Mouse (Mus musculus) limb, embryonic 12.5 days (tissue): ENCODE results near the gene Ctxn2. TPM values are rescaled to one million over a fixed set of nuclear protein-coding genes. Genes with fewer than 3 reads are reported as not detected.

Experiments used
- ATAC-seq: fragments of 200-750 bp; cut with Nextera tagmentation; 2 replicates; pipeline ENCODE4 v1.8.0; 2017; ENCODE audit warnings: low read depth, moderate TSS enrichment; ENCODE audit not compliant: insufficient number of reproducible peaks, insufficient read depth, low FRiP score, low TSS enrichment
- H3K27ac ChIP-seq: fragments of 300-500 bp; sonication (generic); 2 replicates; pipeline ENCODE4 v1.5.1; 2016; ENCODE audit warnings: mild to moderate bottlenecking, moderate library complexity
- H3K27me3 ChIP-seq: fragments of 300-500 bp; sonication (generic); 2 replicates; pipeline ENCODE4 v1.6.1; 2016; ENCODE audit warnings: mild to moderate bottlenecking, moderate library complexity
- H3K36me3 ChIP-seq: fragments of 300-500 bp; sonication (generic); 2 replicates; pipeline ENCODE4 v1.6.1; 2016; ENCODE audit warnings: mild to moderate bottlenecking, moderate library complexity
- H3K4me1 ChIP-seq: fragments of 300-500 bp; sonication (generic); replicated peaks from 2 replicates; pipeline ENCODE4 v1.6.1; 2016
- H3K4me2 ChIP-seq: fragments of 300-500 bp; sonication (generic); 2 replicates; pipeline ENCODE4 v1.6.1; 2016; ENCODE audit warnings: mild to moderate bottlenecking, moderate library complexity
- H3K4me3 ChIP-seq: fragments of 300-500 bp; sonication (generic); replicated peaks from 2 replicates; pipeline ENCODE4 v1.5.1; 2016; ENCODE audit warnings: mild to moderate bottlenecking
- H3K9ac ChIP-seq: fragments of 300-500 bp; sonication (generic); replicated peaks from 2 replicates; pipeline ENCODE4 v1.6.1; 2016; ENCODE audit warnings: mild to moderate bottlenecking, moderate library complexity
- H3K9me3 ChIP-seq: fragments of 300-500 bp; sonication (generic); 2 replicates; pipeline ENCODE4 v1.6.1; 2016; ENCODE audit warnings: mild to moderate bottlenecking, moderate library complexity
- WGBS: fragments of 180-500 bp; shearing (Covaris S2); methylation state at CpG from one replicate; pipeline ENCODE4 v1.1.7; 2016; 5-methylcytosine and 5-hydroxymethylcytosine counted together
- polyA plus RNA-seq: library from polyadenylated mRNA; unstranded; fragments of >200 nt; fragmentation: Nextera tagmentation; extraction: Ambion mirVana; gene quantifications from 2 replicates; pipeline ENCODE4 v1.2.1, GENCODE M21; 2016

The Ctxn2 gene
- polyA plus RNA-seq, 1 experiment from 2014 or later, result not detected

- WGBS, result 81% methylated on average over 3 of the region's 3 CpGs
Measured at GRCm38 (mm10) chr2:125126792-125127191, 9.7 kb upstream of the Ctxn2 start.

DNA sequence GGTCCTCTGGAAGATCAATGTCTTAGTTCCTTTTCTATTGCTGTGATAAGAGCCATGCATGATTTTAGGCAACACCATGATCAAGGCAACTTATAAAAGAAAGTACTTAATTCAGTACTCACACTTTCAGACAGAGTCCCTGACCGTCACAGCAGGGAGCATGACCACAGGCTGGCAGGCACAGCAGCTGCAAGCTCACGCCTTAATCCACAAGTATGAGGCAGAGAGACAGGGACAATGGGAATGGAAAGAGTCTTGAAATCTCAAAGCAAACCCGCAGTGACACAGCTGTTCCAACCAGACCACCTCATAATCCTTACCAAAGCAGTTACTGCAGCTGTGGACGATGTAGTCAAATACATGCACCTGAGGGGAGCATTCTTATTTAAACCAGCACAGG, 2.4 kb upstream of the Ctxn2 start:
- Histone ChIP-seq H3K9ac (no peak overlapping the region), H3K27ac (no peak overlapping the region), H3K4me3 (no peak overlapping the region), H3K4me1 (peaks cover 7% of the 10 kb centered on the region), H3K9me3 (no peaks in the 10 kb centered on the region), H3K36me3 (no peaks in the 10 kb centered on the region), H3K4me2 (no peak overlapping the region), H3K27me3 (peaks cover 11% of the 10 kb centered on the region; the same call in 1 of the 2 replicates)
- WGBS, result 39% methylated on average over 4 of the region's 4 CpGs
- no peak for ATAC-seq

More at GRCm38 (mm10) chr2:125126792-125127191, 9.7 kb upstream of the Ctxn2 start:
- Histone ChIP-seq H3K9me3 (no peaks in the 10 kb centered on the region), H3K9ac (no peak overlapping the region), H3K4me3 (no peak overlapping the region), H3K4me1 (peaks cover 5% of the 10 kb centered on the region), H3K27me3 (no peaks in the 10 kb centered on the region), H3K36me3 (no peaks in the 10 kb centered on the region), H3K27ac (no peak overlapping the region), H3K4me2 (no peak overlapping the region)
- no peak for ATAC-seq

DNA sequence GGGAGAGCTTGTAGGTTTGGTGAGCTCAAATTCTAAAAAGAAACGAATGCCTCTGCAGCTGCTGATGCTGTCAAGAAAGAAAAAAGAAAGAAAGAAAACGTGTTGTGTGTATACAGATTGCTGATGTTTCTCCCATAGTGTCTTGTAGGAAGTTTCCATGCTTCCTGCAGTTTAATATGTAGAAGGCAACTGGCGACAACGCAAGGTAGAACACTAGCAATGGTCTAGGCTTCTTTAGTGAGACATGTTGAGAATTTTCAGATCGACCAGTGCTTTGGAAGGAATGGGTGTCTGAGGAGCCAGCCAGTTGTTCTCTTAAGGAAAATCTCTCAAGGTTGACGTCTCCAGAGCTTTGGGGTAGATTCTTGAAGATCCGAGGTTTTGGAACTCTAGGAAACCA, 354 bp downstream of the Ctxn2 start:
- no peak for ATAC-seq

GRCm38 (mm10) chr2:125142336-125142735, 5.8 kb downstream of the Ctxn2 start:
- H3K9ac ChIP-seq, result no peak overlapping the region
- no peaks in the 10 kb centered on the region for H3K4me1 ChIP-seq
- no peak overlapping the region for H3K27ac ChIP-seq
- H3K36me3 ChIP-seq, result no peaks in the 10 kb centered on the region
- no peak overlapping the region for H3K4me3 ChIP-seq
- no peaks in the 10 kb centered on the region for H3K27me3 ChIP-seq
- no peak for ATAC-seq
- no peaks in the 10 kb centered on the region for H3K9me3 ChIP-seq
- H3K4me2 ChIP-seq, result no peak overlapping the region

More for the DNA sequence above, 354 bp downstream of the Ctxn2 start:
- Histone ChIP-seq H3K4me2 (peak overlapping the region; percentile 70), H3K27me3 (peaks cover 11% of the 10 kb centered on the region; the same call in 1 of the 2 replicates), H3K9ac (no peak overlapping the region), H3K9me3 (no peaks in the 10 kb centered on the region), H3K4me3 (peak overlapping the region; percentile 31; the same call in 1 of the 2 replicates), H3K27ac (no peak overlapping the region), H3K36me3 (no peaks in the 10 kb centered on the region), H3K4me1 (peaks cover 7% of the 10 kb centered on the region)
- whole genome bisulfite sequencing, result 33% methylated on average over 7 of the region's 7 CpGs

DNA sequence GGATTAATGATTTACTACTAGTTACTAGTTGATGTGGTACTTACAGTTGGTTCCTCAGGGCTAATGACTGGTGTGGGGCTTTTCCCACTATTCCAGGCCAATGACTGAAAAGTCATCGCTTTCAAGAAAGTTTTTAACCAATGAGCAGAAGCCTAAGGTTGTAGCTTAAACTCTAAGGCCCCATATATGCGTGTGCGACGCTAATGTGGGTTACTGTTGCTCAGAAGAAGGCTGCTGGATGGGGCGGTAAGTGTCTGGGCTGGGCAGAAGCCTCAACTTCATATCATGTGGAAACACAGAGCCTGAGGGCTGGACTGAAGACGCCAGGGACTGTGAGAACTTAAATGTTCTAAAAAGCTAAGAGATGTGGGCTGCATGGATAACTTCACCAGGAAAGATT, 15.9 kb downstream of the Ctxn2 start, which contains the start of gene Slc12a1:
Gene Slc12a1, plus strand, starts transcription at position 118 of the 400 bp plus-strand sequence.
- no peak within 1 kb of the TSS for H3K27ac ChIP-seq
- no peak within 1 kb of the TSS for H3K9ac ChIP-seq
- H3K4me3 ChIP-seq, result no peak within 1 kb of the TSS
- no peak within 1 kb of the TSS for H3K4me2 ChIP-seq
- H3K4me1 ChIP-seq, result no peaks in the 10 kb centered on the region; the same call in 1 of the 2 replicates
- H3K27me3 ChIP-seq, result no peaks in the 10 kb centered on the region
- H3K9me3 ChIP-seq, result no peaks in the 10 kb centered on the region
- 88% methylated on average over 6 of the region's 6 CpGs for WGBS
- H3K36me3 ChIP-seq, result no peaks in the 10 kb centered on the region
- no peak for ATAC-seq

- no peak overlapping the region for H3K4me3 ChIP-seq
- no peaks in the 10 kb centered on the region for H3K27me3 ChIP-seq
- H3K9ac ChIP-seq, result no peak overlapping the region
- no peak overlapping the region for H3K4me2 ChIP-seq
- H3K36me3 ChIP-seq, result no peaks in the 10 kb centered on the region
- no peak overlapping the region for H3K27ac ChIP-seq
- WGBS, result 85% methylated on average over 9 of the region's 9 CpGs
- no peaks in the 10 kb centered on the region for H3K9me3 ChIP-seq
- ATAC-seq, result no peak
- H3K4me1 ChIP-seq, result no peaks in the 10 kb centered on the region; the same call in 1 of the 2 replicates
Measured at GRCm38 (mm10) chr2:125154294-125154693, 17.8 kb downstream of the Ctxn2 start.

GRCm38 (mm10) chr2:125155504-125155903, 19.0 kb downstream of the Ctxn2 start:
- Histone ChIP-seq H3K27me3 (no peaks in the 10 kb centered on the region), H3K36me3 (no peaks in the 10 kb centered on the region), H3K4me1 (no peaks in the 10 kb centered on the region; the same call in 1 of the 2 replicates), H3K9ac (no peak overlapping the region), H3K27ac (no peak overlapping the region), H3K9me3 (no peaks in the 10 kb centered on the region), H3K4me3 (no peak overlapping the region), H3K4me2 (no peak overlapping the region)
- no peak for ATAC-seq
- 30% methylated on average over 2 of the region's 2 CpGs for WGBS

DNA sequence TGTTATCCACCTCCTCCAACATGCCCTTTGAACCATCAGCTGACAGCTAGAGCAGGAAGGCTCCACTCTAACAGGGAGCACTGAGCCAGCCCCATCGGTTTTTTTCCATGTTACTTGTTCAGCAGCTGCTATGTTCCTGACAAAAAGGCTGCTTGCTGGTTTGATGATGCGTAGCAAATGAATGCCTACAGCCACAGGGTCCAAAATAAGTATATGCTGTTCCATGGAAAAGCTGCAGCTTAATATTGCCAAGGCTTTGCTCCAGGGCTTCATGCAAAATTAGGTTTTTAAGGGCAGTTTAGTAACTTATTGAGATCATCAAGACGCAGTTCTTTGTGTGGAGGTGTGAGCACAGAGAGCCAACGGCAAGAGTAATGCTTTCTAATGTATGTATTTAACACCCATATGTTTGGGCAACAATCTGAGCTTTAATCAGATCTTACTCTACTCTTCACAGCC, 25.5 kb downstream of the Ctxn2 start:
- no peaks in the 10 kb centered on the region for H3K36me3 ChIP-seq
- no peak overlapping the region for H3K4me2 ChIP-seq
- no peaks in the 10 kb centered on the region for H3K9me3 ChIP-seq
- no peaks in the 10 kb centered on the region for H3K4me1 ChIP-seq
- no peak for ATAC-seq
- H3K4me3 ChIP-seq, result no peak overlapping the region
- 77% methylated on average over 4 of the region's 4 CpGs for WGBS
- no peak overlapping the region for H3K9ac ChIP-seq
- H3K27me3 ChIP-seq, result no peaks in the 10 kb centered on the region
- no peak overlapping the region for H3K27ac ChIP-seq

GRCm38 (mm10) chr2:125178225-125178798, 41.8 kb downstream of the Ctxn2 start:
- no peak overlapping the region for H3K27ac ChIP-seq
- no peaks in the 10 kb centered on the region for H3K4me1 ChIP-seq
- H3K9me3 ChIP-seq, result no peaks in the 10 kb centered on the region
- no peak overlapping the region for H3K4me3 ChIP-seq
- no peak overlapping the region for H3K4me2 ChIP-seq
- WGBS, result 81% methylated on average over 7 of the region's 7 CpGs
- H3K36me3 ChIP-seq, result no peaks in the 10 kb centered on the region
- ATAC-seq, result no peak
- no peaks in the 10 kb centered on the region for H3K27me3 ChIP-seq
- no peak overlapping the region for H3K9ac ChIP-seq

- Histone ChIP-seq H3K4me1 (no peaks in the 10 kb centered on the region), H3K4me3 (no peak overlapping the region), H3K4me2 (no peak overlapping the region), H3K9ac (no peak overlapping the region), H3K9me3 (no peaks in the 10 kb centered on the region), H3K36me3 (no peaks in the 10 kb centered on the region), H3K27ac (no peak overlapping the region), H3K27me3 (no peaks in the 10 kb centered on the region)
- WGBS, result 80% methylated on average over 11 of the region's 11 CpGs
- ATAC-seq, result no peak
Measured at GRCm38 (mm10) chr2:125187904-125188303, 51.4 kb downstream of the Ctxn2 start.

DNA sequence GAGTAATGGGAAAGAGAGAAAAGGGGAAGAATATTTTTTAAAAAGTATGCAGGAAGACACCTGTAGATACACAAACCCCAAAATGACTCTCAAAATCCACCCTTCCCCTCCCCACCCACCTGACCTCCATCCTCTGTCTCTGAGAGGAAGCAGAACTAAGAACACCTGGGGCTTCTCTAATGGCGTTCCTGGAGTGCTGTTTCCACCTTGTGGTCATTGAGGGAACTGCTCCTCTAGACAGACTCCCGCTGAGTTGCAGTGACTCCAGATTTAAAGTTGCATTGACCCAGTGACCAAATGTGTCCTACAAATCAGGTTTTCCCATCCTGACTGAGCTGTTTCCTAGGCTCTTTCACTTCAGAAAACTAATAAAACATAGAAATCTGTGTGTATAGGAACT, 52.7 kb downstream of the Ctxn2 start:
- no peak for ATAC-seq
- WGBS, result 2% methylated on average over 2 of the region's 2 CpGs

DNA sequence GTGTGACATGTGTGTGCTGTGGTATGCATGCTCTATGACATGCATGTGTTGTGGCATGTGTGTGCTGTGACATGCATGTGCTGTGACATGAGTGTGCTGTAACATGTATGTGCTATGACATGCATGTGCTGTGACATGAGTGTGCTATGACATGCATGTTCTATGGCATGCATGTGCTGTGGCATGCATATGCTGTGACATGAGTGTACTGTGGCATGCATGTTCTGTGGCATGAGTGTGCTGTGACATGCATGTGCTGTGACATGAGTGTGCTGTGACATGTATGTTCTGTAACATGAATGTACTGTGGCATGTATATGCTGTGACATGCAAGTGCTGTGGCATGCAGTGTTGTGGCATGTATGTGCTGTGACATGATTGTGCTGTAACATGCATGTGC, 56.4 kb downstream of the Ctxn2 start:
- no peak overlapping the region for H3K4me3 ChIP-seq
- no peaks in the 10 kb centered on the region for H3K27me3 ChIP-seq
- no peak overlapping the region for H3K9ac ChIP-seq
- H3K4me2 ChIP-seq, result no peak overlapping the region
- no peak for ATAC-seq
- H3K9me3 ChIP-seq, result no peaks in the 10 kb centered on the region
- no peak overlapping the region for H3K27ac ChIP-seq
- H3K4me1 ChIP-seq, result no peaks in the 10 kb centered on the region
- no peaks in the 10 kb centered on the region for H3K36me3 ChIP-seq

More for the DNA sequence above, 52.7 kb downstream of the Ctxn2 start:
- H3K36me3 ChIP-seq, result no peaks in the 10 kb centered on the region
- H3K9me3 ChIP-seq, result no peaks in the 10 kb centered on the region
- H3K27me3 ChIP-seq, result no peaks in the 10 kb centered on the region
- H3K4me3 ChIP-seq, result no peak overlapping the region
- no peak overlapping the region for H3K27ac ChIP-seq
- H3K9ac ChIP-seq, result no peak overlapping the region
- no peak overlapping the region for H3K4me2 ChIP-seq
- no peaks in the 10 kb centered on the region for H3K4me1 ChIP-seq
